Mouse (Mus musculus) cerebral cortex, adult 2 months (tissue): ENCODE measurements around the gene Anxa8.

ENCODE experiments used
- WGBS: fragments of 180-500 bp; shearing (Covaris S2); methylation state at CpG from one replicate; pipeline ENCODE4 v1.1.7; 2018; 5-methylcytosine and 5-hydroxymethylcytosine counted together

Gene Anxa8

DNA sequence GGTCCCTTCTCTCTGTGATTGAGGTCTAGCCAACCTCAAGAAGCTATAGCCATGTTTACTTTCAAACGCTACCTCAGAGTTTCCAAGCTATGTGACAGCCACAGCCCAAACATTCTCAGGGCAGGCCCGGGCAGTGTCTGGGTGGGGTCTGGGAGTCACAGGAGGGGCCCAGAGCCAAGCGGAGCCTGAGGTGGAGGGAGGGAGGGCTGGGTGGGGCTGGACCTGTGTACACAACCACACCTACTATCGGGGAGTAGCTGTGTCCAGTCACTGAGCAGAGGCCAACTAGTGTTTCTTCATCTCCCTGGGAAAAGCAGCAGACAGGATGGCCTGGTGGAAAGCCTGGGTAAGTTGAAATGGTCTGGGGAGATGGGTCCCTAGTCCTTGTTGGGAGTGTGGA, at the start of gene Anxa8:
TSS of gene Anxa8 (plus strand) at position 251 of the 400 bp plus-strand sequence.
- 75% methylated on average over 4 of the region's 4 CpGs for WGBS

GRCm38 (mm10) chr14:34041241-34041640, 44.5 kb upstream of the Anxa8 start:
- 86% methylated on average over 4 of the region's 4 CpGs for WGBS

- WGBS: 90% methylated on average over 3 of the region's 3 CpGs
Observed at GRCm38 (mm10) chr14:34043341-34043740, 42.4 kb upstream of the Anxa8 start.

GRCm38 (mm10) chr14:34050101-34050779, 35.5 kb upstream of the Anxa8 start:
- 62% methylated on average over 5 of the region's 5 CpGs for WGBS

GRCm38 (mm10) chr14:34052516-34052915, 33.3 kb upstream of the Anxa8 start, which contains the start of gene Antxrl:
Antxrl (plus strand) TSS chr14:34052707.
- WGBS: 94% methylated on average over 6 of the region's 6 CpGs

DNA sequence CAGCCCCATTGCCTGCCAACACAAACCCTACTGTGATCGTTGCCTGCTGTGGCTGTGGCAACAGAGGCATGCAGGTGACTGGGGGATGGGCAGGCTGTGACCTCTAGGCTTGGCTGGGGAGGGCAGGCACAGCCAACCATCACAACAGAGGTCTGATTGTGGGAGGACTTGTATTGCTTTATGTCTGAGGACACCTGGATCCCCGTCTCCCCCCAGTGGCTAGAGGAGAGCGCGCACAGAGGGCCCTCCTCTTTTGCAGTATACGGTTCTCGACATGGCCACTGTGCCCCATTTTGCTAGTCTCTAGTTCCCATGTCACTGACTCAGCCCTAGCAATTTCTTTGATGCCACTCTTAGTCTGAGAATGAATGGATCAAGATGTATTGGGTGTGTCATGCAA, 14.1 kb upstream of the Anxa8 start:
- WGBS: 79% methylated on average over 6 of the region's 6 CpGs

GRCm38 (mm10) chr14:34075346-34075745, 10.4 kb upstream of the Anxa8 start:
- WGBS: 71% methylated on average over 4 of the region's 4 CpGs

GRCm38 (mm10) chr14:34077222-34077621, 8.6 kb upstream of the Anxa8 start:
- WGBS: 70% methylated on average over 5 of the region's 5 CpGs

GRCm38 (mm10) chr14:34078293-34078692, 7.5 kb upstream of the Anxa8 start:
- WGBS: 78% methylated on average over 4 of the region's 4 CpGs

GRCm38 (mm10) chr14:34080321-34080997, 5.3 kb upstream of the Anxa8 start:
- WGBS: 16% methylated on average over 11 of the region's 11 CpGs

DNA sequence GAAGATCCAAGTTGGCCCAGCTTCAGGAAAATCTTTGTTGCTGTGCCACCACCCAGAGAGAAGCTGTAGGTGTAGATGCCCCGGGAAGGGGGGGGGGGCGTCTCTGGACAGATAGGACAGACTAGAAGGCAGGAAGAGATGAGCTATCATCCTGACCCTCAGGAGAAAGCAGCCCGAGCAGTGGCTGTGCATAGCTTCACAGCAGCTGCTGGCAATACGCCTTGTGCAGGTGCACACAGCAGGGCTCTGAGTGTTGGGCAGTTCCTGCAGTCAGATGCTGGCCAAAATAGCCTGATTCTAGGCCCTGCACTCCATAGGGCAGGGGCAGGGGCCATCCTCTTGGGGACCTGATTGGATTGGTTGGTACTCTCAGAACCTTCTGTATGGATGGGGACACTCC, 1.0 kb downstream of the Anxa8 start:
- 62% methylated on average over 4 of the region's 4 CpGs for WGBS

- 62% methylated on average over 2 of the region's 2 CpGs for WGBS
Observed at GRCm38 (mm10) chr14:34087856-34088398, 2.1 kb downstream of the Anxa8 start.

DNA sequence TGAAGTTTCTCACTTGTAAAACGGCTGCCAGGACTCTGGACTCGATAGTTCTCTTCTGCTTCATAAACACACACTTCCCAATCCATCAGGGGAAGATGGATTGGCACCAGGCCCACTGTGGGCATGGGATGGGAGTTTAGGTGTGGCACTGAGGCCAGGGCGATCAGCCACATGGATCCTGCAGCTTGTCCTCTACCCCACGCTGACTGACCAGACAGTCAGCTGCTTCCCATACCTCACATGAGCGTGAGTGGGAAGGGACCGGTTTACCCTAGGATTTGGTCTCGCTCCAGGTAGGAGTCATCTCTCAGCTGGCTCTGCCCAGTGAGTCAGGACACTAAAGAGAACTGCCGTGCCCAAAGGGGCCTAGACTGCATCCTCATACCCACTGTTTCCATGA, 4.0 kb downstream of the Anxa8 start:
- 77% methylated on average over 8 of the region's 8 CpGs for WGBS

GRCm38 (mm10) chr14:34091475-34091874, 5.7 kb downstream of the Anxa8 start:
- WGBS: 88% methylated on average over 5 of the region's 5 CpGs

DNA sequence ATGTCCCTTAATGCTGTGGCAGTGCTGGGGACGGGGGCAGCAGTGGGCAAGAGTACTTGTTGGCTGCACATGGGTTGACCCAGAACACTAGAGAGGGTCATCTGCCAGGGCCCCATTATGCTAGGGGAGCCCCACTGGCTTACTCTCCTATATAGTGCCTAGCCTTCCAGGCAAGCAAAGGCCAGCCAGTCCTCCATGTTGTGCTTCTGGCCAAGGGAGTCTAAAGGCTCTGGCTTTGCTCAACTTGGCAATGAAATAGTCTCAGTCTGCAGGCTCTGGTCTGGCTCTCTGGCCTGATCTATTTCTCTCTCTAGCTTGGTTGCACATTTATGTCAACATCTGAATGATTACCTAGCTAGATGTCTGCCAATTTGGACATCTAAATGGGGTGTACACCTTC, 7.1 kb downstream of the Anxa8 start:
- WGBS: 73% methylated on average over 1 of the region's 1 CpGs

GRCm38 (mm10) chr14:34096161-34096560, 10.4 kb downstream of the Anxa8 start:
- 69% methylated on average over 5 of the region's 5 CpGs for WGBS

GRCm38 (mm10) chr14:34102601-34103000, 16.8 kb downstream of the Anxa8 start, which contains the start of gene A630023A22Rik:
A630023A22Rik (minus strand) TSS chr14:34102754.
- WGBS: 86% methylated on average over 5 of the region's 5 CpGs

GRCm38 (mm10) chr14:34103855-34104254, 18.1 kb downstream of the Anxa8 start:
- 91% methylated on average over 3 of the region's 3 CpGs for WGBS

GRCm38 (mm10) chr14:34104892-34105291, 19.1 kb downstream of the Anxa8 start:
- WGBS: 44% methylated on average over 8 of the region's 8 CpGs

DNA sequence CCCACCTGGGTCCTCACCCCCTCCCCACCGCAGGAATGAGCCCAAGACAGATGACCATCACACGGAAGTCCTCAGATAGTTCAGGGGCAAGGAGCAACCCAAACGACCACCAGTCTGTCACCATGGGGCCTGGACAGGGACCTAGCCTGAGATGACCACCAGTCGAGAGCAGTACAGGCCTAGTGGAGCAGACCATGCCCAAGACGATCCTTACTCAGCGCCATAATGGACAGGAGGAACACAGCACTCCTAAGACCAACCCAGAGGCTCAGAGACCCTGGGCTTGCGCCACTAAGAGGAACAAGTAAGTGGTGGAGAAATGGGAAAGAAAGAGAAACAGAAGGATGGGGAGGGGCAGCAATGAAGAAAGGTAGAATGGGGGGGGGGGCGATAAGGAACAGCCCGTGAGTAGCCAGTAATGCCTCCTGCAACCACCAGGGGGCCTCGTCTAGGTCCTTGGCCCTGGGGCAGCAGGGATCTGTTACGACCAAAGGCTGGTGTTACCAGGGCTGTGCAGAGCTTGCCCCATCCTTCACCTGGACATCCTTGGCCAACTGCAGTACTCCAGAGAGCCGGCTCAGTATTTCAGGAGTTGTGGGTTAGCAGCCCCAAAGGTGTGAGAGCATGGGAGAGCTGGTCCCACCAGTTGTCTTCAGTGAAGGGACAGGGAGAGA, 20.7 kb downstream of the Anxa8 start:
- 67% methylated on average over 11 of the region's 12 CpGs for WGBS

DNA sequence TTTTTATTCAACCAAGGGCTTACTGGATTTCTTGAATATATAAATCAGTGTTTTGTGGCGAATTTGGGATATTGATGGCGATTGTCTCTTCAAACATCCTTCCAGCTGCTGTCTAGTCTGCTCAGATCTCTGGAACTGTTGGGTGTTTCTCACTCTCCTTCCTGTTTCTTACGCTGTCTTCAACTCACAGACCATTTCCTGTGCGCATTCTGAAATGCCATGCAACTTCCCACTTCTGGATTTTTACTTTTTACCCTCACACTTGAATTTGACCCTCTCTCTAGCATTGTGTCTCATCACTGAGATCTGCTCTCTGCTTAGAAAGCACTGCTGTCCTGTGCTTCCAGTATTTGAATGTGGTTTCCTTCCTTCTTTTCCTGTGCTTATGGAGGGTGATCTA, 21.8 kb downstream of the Anxa8 start:
- 68% methylated on average over 4 of the region's 4 CpGs for WGBS

- WGBS: 85% methylated on average over 4 of the region's 4 CpGs
Observed at GRCm38 (mm10) chr14:34114311-34114710, 28.5 kb downstream of the Anxa8 start.
